Mouse (Mus musculus): ENCODE data around the gene Eef1a2.

DNA sequence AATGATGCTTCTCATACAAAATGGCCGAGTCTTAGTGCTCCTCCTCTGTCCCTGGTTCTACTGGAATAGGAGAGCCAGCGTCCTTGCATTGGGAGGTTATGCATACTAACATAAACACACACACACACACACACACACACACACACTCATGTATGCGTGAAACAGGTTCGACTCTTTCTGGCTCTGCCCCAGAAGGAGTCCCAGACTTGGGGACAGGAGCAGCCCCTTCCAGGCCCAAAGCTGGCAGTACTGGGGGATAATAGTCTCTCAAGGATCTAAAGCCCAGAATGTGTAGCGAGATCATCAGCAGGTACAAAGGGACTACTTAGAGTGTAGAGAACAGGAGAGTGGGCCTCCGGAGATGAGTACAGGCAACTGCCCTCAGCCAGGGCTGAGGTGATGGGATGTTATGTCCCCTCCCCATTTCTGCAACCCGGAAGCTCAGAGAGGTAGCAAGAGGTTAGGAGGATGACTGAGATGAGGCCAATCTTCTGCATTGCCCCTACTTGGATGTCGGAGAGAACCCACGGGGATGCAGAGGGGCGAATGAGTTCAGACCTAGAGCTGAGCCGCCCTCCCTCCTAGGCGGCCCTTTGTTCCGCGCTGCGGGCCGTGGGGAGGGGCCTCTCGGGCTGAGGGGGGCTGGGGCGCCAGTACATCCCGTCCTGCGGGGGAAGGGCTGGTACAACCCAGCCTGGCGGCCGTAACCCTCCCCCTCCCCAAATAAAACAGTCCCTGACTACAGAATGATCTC, 22.8 kb downstream of the Eef1a2 start:
- TF ChIP-seq CTCF (IDR thresholded peaks at IDR 0.05; ENCODE audit: low read depth, low read length) (no peak), POLR2A (IDR thresholded peaks at IDR 0.05; ENCODE audit: insufficient read depth, low read length) (no peak)

Data from ES-Bruce4 (cell line).